In genomic region chr13:58588655-58589516, GRCm38 (mm10) we compare ENCODE assay signal across 7 mouse cellular contexts. TPM values are rescaled to one million over a fixed set of nuclear protein-coding genes. Genes with fewer than 3 reads are reported as not detected.
DNase-seq lines count a peak whose midpoint lies in the region; ATAC-seq lines count a peak whose summit lies in the region.

No protein-coding gene starts in this region.

- H3K4me3 ChIP-seq in megakaryocyte, embryonic 14.5 days (replicated peaks): peak overlapping the region; percentile 69
- H3K4me3 ChIP-seq in forebrain, embryonic 16.5 days (replicated peaks; ENCODE audit: low read length): 0 out of 2 replicates have a peak overlapping the region, but pooled peaks have one; percentile 15
- H3K4me3 ChIP-seq in limb, embryonic 10.5 days: peak overlapping the region; percentile 27
- H3K4me3 ChIP-seq in neural tube, embryonic 14.5 days (ENCODE audit: low read depth, low read length): no peak overlapping the region

- no peak overlapping the region for H3K27ac ChIP-seq in forebrain, embryonic 16.5 days (ENCODE audit: low read length)
- H3K27ac ChIP-seq in limb, embryonic 10.5 days: peak overlapping the region; percentile 20; the same call in 1 of the 2 replicates
- no peak overlapping the region for H3K27ac ChIP-seq in neural tube, embryonic 14.5 days (ENCODE audit: low read depth, low read length)

- H3K9ac ChIP-seq in forebrain, embryonic 16.5 days (replicated peaks; ENCODE audit: low read depth, low read length): no peak overlapping the region
- H3K9ac ChIP-seq in neural tube, embryonic 14.5 days (replicated peaks; ENCODE audit: low read depth, low read length): no peak overlapping the region

- H3K36me3 ChIP-seq in megakaryocyte, embryonic 14.5 days (replicated peaks; ENCODE audit: low read length): no peaks in the 10 kb centered on the region
- H3K36me3 ChIP-seq in forebrain, embryonic 16.5 days (ENCODE audit: control insufficient read depth, insufficient read depth): no peaks in the 10 kb centered on the region
- no peaks in the 10 kb centered on the region for H3K36me3 ChIP-seq in limb, embryonic 10.5 days
- no peaks in the 10 kb centered on the region for H3K36me3 ChIP-seq in neural tube, embryonic 14.5 days (ENCODE audit: control insufficient read depth, insufficient read depth, low read length)

- no peak for DNase-seq in limb, embryonic 10.5 days (ENCODE audit: low spot score)
- DNase-seq in urinary bladder, postnatal 25 days (ENCODE audit: low spot score): no peak
- no peak for DNase-seq in urinary bladder, adult 18-20 months (ENCODE audit: low spot score in 2 of 2)

- H3K27me3 ChIP-seq in megakaryocyte, embryonic 14.5 days (replicated peaks): no peaks in the 10 kb centered on the region
- no peaks in the 10 kb centered on the region for H3K27me3 ChIP-seq in forebrain, embryonic 16.5 days (replicated peaks; ENCODE audit: control insufficient read depth, insufficient read depth, low read length)
- H3K27me3 ChIP-seq in limb, embryonic 10.5 days (ENCODE audit: low read depth, poor library complexity, severe bottlenecking): peaks cover 8% of the 10 kb centered on the region; the same call in 1 of the 2 replicates
- no peaks in the 10 kb centered on the region for H3K27me3 ChIP-seq in neural tube, embryonic 14.5 days (ENCODE audit: control insufficient read depth, insufficient read depth, low read length)

- no peak for ATAC-seq in megakaryocyte, adult 5-6 weeks (ENCODE audit: poor library complexity, severe bottlenecking)
- ATAC-seq in forebrain, embryonic 16.5 days: peak; percentile 66
- ATAC-seq in neural tube, embryonic 14.5 days (ENCODE audit: low read depth): peak; percentile 11; the same call in 1 of the 2 replicates

- H3K9me3 ChIP-seq in megakaryocyte, embryonic 14.5 days: peaks cover 5% of the 10 kb centered on the region
- H3K9me3 ChIP-seq in forebrain, embryonic 16.5 days (ENCODE audit: control insufficient read depth, low read length): no peaks in the 10 kb centered on the region
- H3K9me3 ChIP-seq in limb, embryonic 10.5 days (replicated peaks): no peaks in the 10 kb centered on the region
- H3K9me3 ChIP-seq in neural tube, embryonic 14.5 days (ENCODE audit: control insufficient read depth, low read length): no peaks in the 10 kb centered on the region

- H3K4me2 ChIP-seq in forebrain, embryonic 16.5 days (ENCODE audit: low read length): peak overlapping the region; percentile 32
- H3K4me2 ChIP-seq in neural tube, embryonic 14.5 days (ENCODE audit: low read depth, low read length): peak overlapping the region; percentile 26; the same call in 1 of the 2 replicates

- peaks cover 6% of the 10 kb centered on the region; the same call in 1 of the 2 replicates for H3K4me1 ChIP-seq in megakaryocyte, embryonic 14.5 days
- H3K4me1 ChIP-seq in forebrain, embryonic 16.5 days (replicated peaks; ENCODE audit: control insufficient read depth, insufficient read depth, low read length): peaks cover 15% of the 10 kb centered on the region
- peaks cover 15% of the 10 kb centered on the region for H3K4me1 ChIP-seq in limb, embryonic 10.5 days
- peaks cover 3% of the 10 kb centered on the region; the same call in 1 of the 2 replicates for H3K4me1 ChIP-seq in neural tube, embryonic 14.5 days (ENCODE audit: control insufficient read depth, insufficient read depth, low read length)

- WGBS in forebrain, embryonic 16.5 days: 35% methylated on average over 15 of the region's 15 CpGs
- WGBS in limb, embryonic 10.5 days: 58% methylated on average over 15 of the region's 15 CpGs
- 57% methylated on average over 15 of the region's 15 CpGs for WGBS in neural tube, embryonic 14.5 days

RNA-seq across cellular contexts. Expression of gene Slc28a3, which starts 21.8 kb away (rescaled TPM):
- polyA plus RNA-seq in megakaryocyte, embryonic 14.5 days (2012; ENCODE audit: insufficient read depth, low replicate concordance): 0.07 TPM in 1 of 2 replicates, not detected in the other
- total RNA-seq in megakaryocyte, adult 5-6 weeks (2015): not detected in 2 replicates
- not detected in 2 replicates for total RNA-seq in megakaryocyte, adult 5-6 weeks (2017)
- not detected in 2 replicates for polyA plus RNA-seq in forebrain, embryonic 16.5 days (2015; fragmentation: Nextera tagmentation; extraction: Ambion mirVana)
- 0.15 TPM in 1 of 2 replicates, not detected in the other for polyA plus RNA-seq in limb, embryonic 10.5 days (2016; fragmentation: Nextera tagmentation; extraction: Ambion mirVana)
- not detected in 2 replicates for polyA plus RNA-seq in neural tube, embryonic 14.5 days (2014; fragmentation: Nextera tagmentation; extraction: Ambion mirVana)
